Mouse (Mus musculus): ENCODE results near the gene Arih2.

DNA sequence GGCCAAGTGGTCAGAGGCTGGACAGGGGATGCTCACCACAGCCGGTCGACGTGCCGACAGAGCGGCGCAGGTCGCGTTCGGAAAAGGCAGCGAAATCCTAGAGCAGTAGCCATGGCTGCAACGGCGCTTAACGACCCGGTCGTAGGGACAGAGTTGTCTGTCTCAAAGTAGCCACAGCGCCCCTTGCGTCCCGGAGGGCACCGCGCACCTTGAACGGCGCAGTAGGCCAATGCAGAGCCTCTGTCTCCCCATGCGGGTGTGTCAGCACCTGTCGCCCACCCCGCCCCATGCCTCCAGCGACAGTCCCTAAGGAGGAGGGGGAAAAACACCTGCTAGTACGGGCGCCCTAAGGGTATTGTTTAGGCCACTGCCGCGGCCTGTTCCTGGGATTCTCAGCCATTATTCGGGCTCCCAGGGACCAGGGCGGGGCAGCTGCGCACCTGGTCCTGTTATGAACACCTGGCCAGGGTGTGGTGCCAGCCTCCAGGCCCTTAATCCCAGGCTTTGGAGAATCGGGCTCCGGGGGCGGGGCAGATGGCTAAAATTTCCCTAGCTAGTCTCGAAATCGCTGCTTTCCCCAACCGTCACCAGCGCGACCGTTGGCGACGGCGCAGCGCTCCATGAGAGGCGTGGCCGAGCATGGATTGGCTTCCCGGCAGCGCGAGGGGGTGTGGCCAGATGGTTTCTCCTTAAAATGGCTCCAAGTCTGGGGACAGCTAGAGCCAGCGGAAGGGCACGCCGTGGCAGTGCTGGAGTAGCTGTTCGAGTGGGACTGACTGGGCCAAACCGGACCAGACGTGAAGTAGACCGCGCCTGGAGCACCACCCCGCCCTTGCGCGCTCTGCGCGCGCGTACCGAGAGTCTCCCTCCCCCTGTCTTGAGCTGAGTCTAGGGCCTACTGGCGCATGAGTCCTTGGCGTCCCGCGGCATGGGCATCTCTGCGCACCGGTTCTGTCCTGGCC lies 82.1 kb downstream of the Arih2 start, which contains the start of gene Ndufaf3:
- TF ChIP-seq CTCF (IDR thresholded peaks at IDR 0.05; ENCODE audit: extremely low read depth, insufficient read depth, low read length) (peak; percentile 78), POLR2A (IDR thresholded peaks at IDR 0.05; ENCODE audit: extremely low read depth, insufficient read depth, low read length) (peak; percentile 98)
